Mouse (Mus musculus) cerebellum, adult 2 months (tissue): ENCODE results near the gene Lrrc73.

Experiments
- CTCF ChIP-seq: fragments of 200-500 bp; IDR thresholded peaks from 2 replicates; pipeline ENCODE4 v1.5.1; 2011; ENCODE audit warnings: low read depth, mild to moderate bottlenecking, control low read depth, low read length, moderate library complexity, borderline replicate concordance; ENCODE audit not compliant: insufficient read depth
- POLR2A ChIP-seq: fragments of 200-500 bp; IDR thresholded peaks from 2 replicates; pipeline ENCODE4 v1.6.1; 2011; ENCODE audit warnings: low read length, control low read depth, borderline replicate concordance; ENCODE audit not compliant: insufficient read depth

DNA sequence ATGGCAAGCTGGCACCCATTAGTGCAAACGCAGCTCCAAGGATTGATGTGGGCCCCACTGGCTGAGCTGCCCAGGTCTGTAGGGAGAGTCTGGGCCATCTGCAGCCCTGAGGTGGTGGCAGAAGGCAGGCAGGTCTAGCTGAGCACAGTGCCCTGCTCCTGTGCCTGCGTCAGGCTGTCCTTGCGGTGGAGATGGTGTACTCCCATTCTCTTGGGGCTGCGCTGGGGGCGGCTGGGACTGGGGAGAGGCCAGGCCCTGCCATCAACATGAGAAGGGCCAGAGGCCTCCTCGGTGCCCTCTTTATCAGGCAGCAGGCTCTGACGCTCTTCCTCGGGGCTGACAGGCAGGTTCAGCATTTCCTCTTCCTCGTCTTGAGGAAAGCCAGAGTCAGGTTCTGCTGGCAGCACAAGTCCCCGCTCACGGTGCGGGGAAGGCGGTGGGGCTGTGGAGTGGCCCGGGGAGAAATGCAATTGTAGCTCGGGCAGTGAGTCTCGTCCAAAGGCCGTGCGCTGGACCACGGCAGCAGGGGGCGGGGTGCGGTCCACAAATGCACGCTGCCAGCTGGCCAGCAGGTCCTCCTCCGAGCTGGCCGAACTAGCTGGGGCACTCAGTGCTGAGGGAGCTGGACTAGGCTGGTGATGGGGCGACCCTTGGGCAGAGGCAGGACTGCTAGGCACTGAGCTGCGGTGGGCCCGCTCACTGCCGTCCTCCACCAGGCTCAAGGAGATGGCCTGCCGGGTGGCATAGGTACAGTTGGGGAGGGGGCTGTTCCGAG lies 5.1 kb downstream of the Lrrc73 start:
- no peak for TF ChIP-seq POLR2A
- no peak for TF ChIP-seq CTCF
